Mouse (Mus musculus) splenic B cell, adult 2 months (primary cell): ENCODE measurements at regions not wholly inside any gene's neighbourhood (a gene's known extent, or its start where the extent isn't known, plus 50 kb on each side); places are given as distances from the start of the nearest gene placed in this dataset.

Source experiments
- DNase-seq: peaks from one replicate; pipeline ENCODE4 v3.0.0-alpha.2; 2011; ENCODE audit warnings: low read depth, low spot score
- H3K27me3 ChIP-seq: 2 replicates; pipeline ENCODE4 v1.6.1; 2012; ENCODE audit warnings: mild to moderate bottlenecking, low read length, moderate library complexity, mixed read lengths; ENCODE audit not compliant: control insufficient read depth, poor library complexity, insufficient read depth, severe bottlenecking
- H3K36me3 ChIP-seq: 2 replicates; pipeline ENCODE4 v1.6.1; 2012; ENCODE audit warnings: mild to moderate bottlenecking, low read length, moderate library complexity, mixed read lengths; ENCODE audit not compliant: control insufficient read depth, poor library complexity, insufficient read depth, severe bottlenecking

GRCm38 (mm10) chr13:110517986-110518385, 123.1 kb downstream of the Plk2 start:
- Histone ChIP-seq H3K27me3 (no peaks in the 10 kb centered on the region), H3K36me3 (no peaks in the 10 kb centered on the region)
- DNase-seq, result no peak

DNA sequence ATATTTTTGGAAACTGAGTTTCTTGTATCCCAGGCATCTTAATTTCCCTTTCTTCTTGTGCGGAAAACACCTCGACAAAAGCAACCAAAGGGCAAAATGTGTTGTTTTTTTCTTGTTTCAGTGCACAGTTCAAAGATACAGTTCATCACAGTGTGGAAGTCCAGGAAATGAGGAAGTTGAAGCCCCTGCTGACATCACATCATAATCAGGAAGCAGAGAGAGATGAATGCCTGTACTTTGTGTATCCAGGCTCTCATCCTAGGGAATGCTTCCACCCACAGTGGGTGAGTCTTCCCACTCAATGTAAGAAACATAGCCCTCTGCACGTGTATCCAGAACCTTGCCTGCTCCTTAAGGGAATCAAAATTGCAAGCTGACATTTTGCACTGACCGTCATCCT, 128.1 kb downstream of the Plk2 start:
- Histone ChIP-seq H3K27me3 (no peaks in the 10 kb centered on the region), H3K36me3 (no peaks in the 10 kb centered on the region)
- DNase-seq, result no peak

- DNase-seq, result no peak
- Histone ChIP-seq H3K27me3 (no peaks in the 10 kb centered on the region), H3K36me3 (no peaks in the 10 kb centered on the region)
Observed at GRCm38 (mm10) chr13:110527681-110528080, 132.8 kb downstream of the Plk2 start.

DNA sequence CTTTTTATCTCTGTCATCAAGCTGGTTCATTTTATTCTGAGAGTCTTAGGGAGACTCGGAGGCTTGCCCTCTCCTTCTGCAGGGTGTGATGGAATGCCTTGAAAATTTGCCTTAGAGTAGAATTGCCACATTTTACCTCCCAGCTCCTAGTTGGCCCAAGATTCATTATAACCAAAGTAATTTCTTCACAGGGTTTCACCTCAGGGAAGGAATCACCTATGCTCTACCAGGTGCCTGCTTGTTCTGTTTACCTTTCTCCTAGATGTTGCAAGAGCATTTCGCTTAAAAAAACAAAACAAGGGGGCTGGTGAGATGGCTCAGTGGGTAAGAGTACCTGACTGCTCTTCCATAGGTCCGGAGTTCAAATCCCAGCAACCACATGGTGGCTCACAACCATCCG, 134.8 kb downstream of the Plk2 start:
- Histone ChIP-seq H3K36me3 (no peaks in the 10 kb centered on the region), H3K27me3 (no peaks in the 10 kb centered on the region)
- DNase-seq, result no peak

DNA sequence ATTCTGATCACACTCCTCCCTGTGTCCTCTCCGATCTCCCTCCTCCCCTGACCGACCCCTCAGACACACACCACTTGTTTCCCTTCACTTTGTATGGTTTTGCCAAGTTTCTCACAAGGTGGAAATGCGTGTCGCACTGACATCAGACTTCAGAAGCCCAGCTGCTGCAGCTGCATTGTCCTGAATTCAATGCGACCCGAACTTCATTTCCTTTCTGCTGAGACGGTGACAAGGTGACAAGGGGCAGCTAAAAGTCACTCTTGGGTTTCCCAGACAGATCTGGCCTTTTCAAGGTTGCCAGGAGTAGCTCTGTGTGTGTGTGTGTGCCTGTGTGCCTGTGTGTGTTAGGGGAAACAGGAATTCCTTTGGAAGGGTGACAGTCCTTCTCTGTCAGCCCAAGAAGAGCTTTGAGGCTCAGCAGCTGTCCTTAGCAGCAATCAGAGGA, 139.5 kb downstream of the Plk2 start:
- Histone ChIP-seq H3K27me3 (no peaks in the 10 kb centered on the region), H3K36me3 (no peaks in the 10 kb centered on the region)
- no peak for DNase-seq

- Histone ChIP-seq H3K36me3 (no peaks in the 10 kb centered on the region), H3K27me3 (no peaks in the 10 kb centered on the region)
- peak; percentile 28 for DNase-seq
Observed at GRCm38 (mm10) chr13:110535785-110536184, 140.9 kb downstream of the Plk2 start.

- peak; percentile 12 for DNase-seq
- Histone ChIP-seq H3K27me3 (no peaks in the 10 kb centered on the region), H3K36me3 (no peaks in the 10 kb centered on the region)
Observed at GRCm38 (mm10) chr13:110537960-110538463, 143.2 kb downstream of the Plk2 start.

DNA sequence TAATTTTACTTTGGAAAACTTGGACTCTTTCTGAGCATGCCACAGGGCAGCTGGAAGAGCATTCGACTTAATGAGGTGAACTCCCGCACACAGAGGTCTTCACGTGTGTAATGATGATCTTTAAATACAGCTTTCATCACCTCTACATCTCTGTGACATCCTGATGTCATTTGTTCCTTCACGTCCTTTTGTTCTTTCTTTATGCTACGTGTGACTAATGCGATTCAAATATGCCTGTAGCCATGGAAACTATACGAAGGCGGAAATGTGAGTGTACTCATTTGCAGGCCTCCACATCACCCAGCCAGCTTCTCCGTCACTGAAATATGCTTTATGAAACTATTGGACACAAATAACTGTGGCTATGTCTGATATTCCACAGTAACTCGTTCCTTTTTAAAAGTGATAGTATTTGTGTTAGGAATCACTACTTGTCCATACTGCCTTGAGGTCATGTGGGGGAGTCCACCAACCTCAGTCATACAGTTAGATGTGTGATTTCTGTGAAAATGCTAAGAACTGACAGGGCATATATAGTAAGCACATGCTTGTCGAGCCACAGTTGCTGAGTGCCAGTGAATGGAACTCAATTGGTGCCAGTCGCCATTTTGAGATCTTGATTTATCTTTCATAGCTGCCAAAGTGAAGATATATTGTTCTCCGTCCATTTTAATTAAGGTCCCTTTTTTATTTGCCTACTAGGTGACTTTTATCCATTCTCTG, 145.9 kb downstream of the Plk2 start:
- no peaks in the 10 kb centered on the region for H3K27me3 ChIP-seq
- no peak for DNase-seq
- H3K36me3 ChIP-seq, result no peaks in the 10 kb centered on the region

DNA sequence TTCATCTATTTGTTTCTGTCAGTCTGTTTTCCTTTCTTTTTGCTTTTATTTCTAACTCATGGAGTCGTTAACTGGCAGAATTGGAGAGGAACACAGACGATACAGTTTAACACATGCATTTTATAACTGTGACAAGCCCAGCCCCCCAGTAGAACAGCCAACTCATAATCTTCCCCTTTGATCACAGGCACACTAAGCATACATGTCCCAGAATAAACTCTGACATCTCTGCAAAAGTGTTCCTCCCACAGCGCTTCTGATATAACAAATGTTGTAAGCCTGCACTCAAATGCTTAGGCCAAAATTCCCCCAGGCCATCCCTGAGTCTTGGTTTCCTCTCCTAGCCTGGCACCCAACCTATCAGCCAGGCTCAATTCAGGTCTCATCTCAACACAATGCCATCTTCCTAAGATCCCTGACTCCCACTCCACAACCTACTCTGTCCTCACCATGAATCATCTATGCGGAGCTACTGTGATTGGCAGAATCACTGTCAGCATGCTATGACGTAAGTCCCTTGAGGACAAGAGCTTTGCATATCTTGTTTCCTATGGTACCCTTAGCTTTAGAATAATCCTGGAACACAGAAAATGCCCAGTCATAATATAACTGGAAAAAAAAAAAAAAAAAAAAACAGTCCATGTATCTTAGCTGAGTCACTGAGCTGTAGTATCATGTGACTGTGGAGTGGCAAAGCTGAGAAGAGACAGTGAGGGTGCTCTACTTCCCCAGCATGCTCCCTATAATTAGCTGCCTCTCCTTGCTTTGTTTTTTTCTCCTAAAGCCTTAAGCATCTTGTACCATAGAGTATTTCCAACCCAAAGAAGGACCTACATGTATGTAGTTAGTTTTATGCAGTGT, 146.7 kb downstream of the Plk2 start:
- no peaks in the 10 kb centered on the region for H3K27me3 ChIP-seq
- DNase-seq, result no peak
- H3K36me3 ChIP-seq, result no peaks in the 10 kb centered on the region

DNA sequence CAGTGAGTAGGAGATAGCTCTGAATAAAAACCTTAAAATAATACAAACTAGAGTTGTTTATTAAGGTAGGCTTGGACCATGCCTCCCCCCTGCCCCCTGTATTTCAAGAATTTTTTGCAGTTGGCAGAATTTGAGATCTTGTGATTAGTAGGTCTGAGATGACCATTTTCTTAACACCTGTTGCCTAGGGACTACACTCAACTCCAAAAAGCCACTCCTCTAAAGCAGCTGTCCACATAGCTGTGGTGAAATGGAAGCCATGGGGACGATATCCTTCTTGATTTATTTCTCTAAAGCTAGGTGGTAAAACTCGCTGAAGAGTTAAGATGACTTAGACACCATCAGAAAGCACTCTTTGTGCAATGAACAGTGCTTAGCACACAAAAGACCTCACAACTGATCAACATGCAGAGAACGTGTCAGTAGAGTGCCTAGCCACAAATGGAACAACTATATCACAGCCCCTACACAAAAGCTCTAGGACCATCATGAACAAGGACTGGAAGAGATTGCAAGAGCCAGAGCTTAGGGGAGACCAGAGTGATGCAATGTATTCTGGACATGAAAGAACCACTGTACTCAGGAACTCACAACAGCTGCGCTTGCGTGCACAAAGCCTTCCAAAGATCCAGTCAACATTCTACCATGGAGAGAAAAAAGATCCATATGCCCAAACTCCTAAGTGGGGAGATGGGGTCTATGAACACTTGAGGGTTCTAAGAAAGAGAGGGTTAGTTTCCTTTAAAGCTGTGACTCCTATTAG, 147.6 kb downstream of the Plk2 start:
- Histone ChIP-seq H3K36me3 (no peaks in the 10 kb centered on the region), H3K27me3 (no peaks in the 10 kb centered on the region)
- DNase-seq, result no peak

DNA sequence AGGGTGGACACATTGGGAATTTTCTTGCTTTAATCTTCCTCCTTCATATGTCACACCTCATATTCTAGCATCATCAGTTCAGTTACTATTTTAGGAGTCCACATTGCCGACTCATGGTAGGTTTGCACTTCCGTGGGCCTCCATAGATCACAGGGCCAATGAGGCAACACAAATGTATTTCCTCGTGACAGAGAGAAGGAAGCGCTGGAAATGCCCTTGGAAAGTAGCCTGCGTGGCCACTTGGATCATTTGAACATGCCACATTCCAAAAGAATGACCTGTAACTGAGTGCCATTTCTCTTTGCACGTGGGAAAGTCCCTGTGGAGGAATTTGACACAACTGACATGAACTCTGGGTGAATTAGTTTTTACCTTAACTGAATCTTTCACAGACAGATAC, 150.6 kb downstream of the Plk2 start:
- no peak for DNase-seq
- Histone ChIP-seq H3K36me3 (no peaks in the 10 kb centered on the region), H3K27me3 (no peaks in the 10 kb centered on the region)

DNA sequence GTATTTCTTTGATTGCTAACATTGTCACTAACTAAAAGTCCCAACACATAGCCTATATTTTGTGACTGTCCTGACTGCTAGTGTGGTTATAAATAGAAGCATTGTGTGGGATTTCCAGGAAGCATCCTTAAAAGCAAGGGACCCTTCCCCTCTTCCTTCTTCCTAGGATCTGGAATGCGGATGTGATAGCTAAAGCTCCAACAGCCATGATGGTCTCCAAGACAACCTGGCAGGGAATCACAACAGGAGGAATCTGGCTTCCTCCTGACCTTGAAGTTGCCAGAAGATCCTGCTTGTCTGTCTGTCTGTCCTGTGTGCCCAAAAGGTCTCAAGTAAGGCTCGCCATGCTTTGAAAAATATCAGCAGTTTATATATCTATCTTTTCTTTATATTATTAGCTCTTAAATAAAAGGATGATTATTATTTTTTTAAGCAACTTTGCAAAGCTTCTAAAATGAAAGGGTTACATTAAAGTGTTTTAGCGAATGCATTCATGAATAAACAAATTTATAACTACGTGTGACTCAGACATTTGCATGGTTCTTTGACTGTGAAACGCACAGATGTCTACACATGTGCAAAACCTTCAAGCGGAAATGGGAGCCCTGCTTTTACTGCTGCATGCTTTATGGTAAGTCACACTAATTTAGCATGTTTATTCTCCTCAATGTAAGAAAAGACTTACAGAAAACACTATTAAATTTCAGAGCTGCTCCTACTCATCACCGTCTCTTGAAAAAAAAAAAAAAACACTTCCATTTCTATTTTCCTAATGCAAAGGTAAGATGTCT, 160.9 kb downstream of the Plk2 start:
- Histone ChIP-seq H3K27me3 (no peaks in the 10 kb centered on the region), H3K36me3 (no peaks in the 10 kb centered on the region)
- DNase-seq, result no peak

- H3K36me3 ChIP-seq, result no peaks in the 10 kb centered on the region
- DNase-seq, result no peak
Observed at GRCm38 (mm10) chr13:110556355-110557095, 161.7 kb downstream of the Plk2 start.

More at GRCm38 (mm10) chr13:110556355-110557095, 161.7 kb downstream of the Plk2 start:
- no peaks in the 10 kb centered on the region for H3K27me3 ChIP-seq
